In genomic region chr12:65349535-65349934, GRCm38 (mm10) we compare ENCODE assay signal across 24 mouse cellular contexts.
A peak's percentile ranks its signal among the peaks of the same experiment; 100 is the strongest.
DNase-seq lines count a peak whose midpoint lies in the region; ATAC-seq and TF ChIP-seq lines count a peak whose summit lies in the region.
"Had no signal": no experiment of that assay in that cellular context is flagged by ENCODE, and none has a peak within 500 bp of the region (broad histone marks: within the 10 kb centered on the region; RNA-seq: fewer than 3 reads in every experiment).

No protein-coding gene starts in this region.

- 64% methylated on average over 4 of the region's 4 CpGs for WGBS in forebrain, embryonic 15.5 days
- 49% methylated on average over 4 of the region's 4 CpGs for WGBS in forebrain, embryonic 16.5 days
- WGBS in midbrain, embryonic 15.5 days, result 62% methylated on average over 4 of the region's 4 CpGs
- WGBS in midbrain, postnatal 0 days, result 54% methylated on average over 4 of the region's 4 CpGs

- TF ChIP-seq CTCF in midbrain, postnatal 0 days (IDR thresholded peaks at IDR 0.05), result no peak

- H3K4me1 ChIP-seq in forebrain, embryonic 15.5 days, result no peaks in the 10 kb centered on the region
- H3K4me1 ChIP-seq in forebrain, embryonic 16.5 days (replicated peaks; ENCODE audit: control insufficient read depth, insufficient read depth, low read length), result no peaks in the 10 kb centered on the region
- 0 out of 2 replicates have a peak, but pooled peaks cover 5% of the 10 kb centered on the region for H3K4me1 ChIP-seq in midbrain, embryonic 15.5 days
- no peaks in the 10 kb centered on the region for H3K4me1 ChIP-seq in midbrain, postnatal 0 days (ENCODE audit: insufficient read depth, low read length)
- H3K4me1 ChIP-seq: heart, embryonic 12.5 days; heart, embryonic 15.5 days; hindbrain, embryonic 10.5 days; hindbrain, embryonic 13.5 days; intestine, embryonic 15.5 days had no signal

- no peaks in the 10 kb centered on the region for H3K27me3 ChIP-seq in forebrain, embryonic 15.5 days
- H3K27me3 ChIP-seq in forebrain, embryonic 16.5 days (replicated peaks; ENCODE audit: control insufficient read depth, insufficient read depth, low read length), result no peaks in the 10 kb centered on the region
- no peaks in the 10 kb centered on the region for H3K27me3 ChIP-seq in midbrain, embryonic 15.5 days (replicated peaks)
- H3K27me3 ChIP-seq in midbrain, postnatal 0 days (ENCODE audit: insufficient read depth, low read length), result no peaks in the 10 kb centered on the region
- H3K27me3 ChIP-seq: heart, embryonic 12.5 days; heart, embryonic 15.5 days; hindbrain, embryonic 13.5 days; intestine, embryonic 15.5 days had no signal

- H3K9ac ChIP-seq in forebrain, embryonic 15.5 days (replicated peaks), result no peak overlapping the region
- no peak overlapping the region for H3K9ac ChIP-seq in forebrain, embryonic 16.5 days (replicated peaks; ENCODE audit: low read depth, low read length)
- no peak overlapping the region for H3K9ac ChIP-seq in midbrain, embryonic 15.5 days
- no peak overlapping the region for H3K9ac ChIP-seq in midbrain, postnatal 0 days (replicated peaks; ENCODE audit: low read length, poor library complexity, severe bottlenecking)
- H3K9ac ChIP-seq: heart, embryonic 12.5 days; heart, embryonic 15.5 days; hindbrain, embryonic 13.5 days; intestine, embryonic 15.5 days had no signal

- no peak overlapping the region for H3K27ac ChIP-seq in forebrain, embryonic 15.5 days (replicated peaks)
- no peak overlapping the region for H3K27ac ChIP-seq in forebrain, embryonic 16.5 days (ENCODE audit: low read length)
- H3K27ac ChIP-seq in midbrain, embryonic 15.5 days, result no peak overlapping the region
- no peak overlapping the region for H3K27ac ChIP-seq in midbrain, postnatal 0 days (ENCODE audit: low read depth, low read length)
- H3K27ac ChIP-seq: gastrocnemius, adult 2 months; heart, embryonic 15.5 days; hindbrain, embryonic 10.5 days; hindbrain, embryonic 13.5 days; intestine, embryonic 15.5 days had no signal

- H3K9me3 ChIP-seq in forebrain, embryonic 15.5 days, result no peaks in the 10 kb centered on the region
- H3K9me3 ChIP-seq in forebrain, embryonic 16.5 days (ENCODE audit: control insufficient read depth, low read length), result no peaks in the 10 kb centered on the region
- no peaks in the 10 kb centered on the region for H3K9me3 ChIP-seq in midbrain, embryonic 15.5 days
- H3K9me3 ChIP-seq in midbrain, postnatal 0 days (ENCODE audit: low read length), result no peaks in the 10 kb centered on the region
- H3K9me3 ChIP-seq: heart, embryonic 12.5 days; heart, embryonic 15.5 days; hindbrain, embryonic 10.5 days; hindbrain, embryonic 13.5 days; intestine, embryonic 15.5 days had no signal

- no peak for DNase-seq in midbrain, postnatal 0 days (ENCODE audit: low spot score)
- DNase-seq in retina, embryonic 14.5 days (ENCODE audit: low spot score), result peak; percentile 20
- no peak for DNase-seq in heart, adult 8-10 months (ENCODE audit: low spot score)
- DNase-seq: adrenal gland, adult 8-10 months; adrenal gland, postnatal 25 days; cerebellum, adult 18-20 months; cerebellum, adult 9-10 months; cerebellum, postnatal 14 days; gastrocnemius, adult 2 months; gastrocnemius, postnatal 14 days; heart, adult 11 months; heart, postnatal 10 days; heart, postnatal 36 days had no signal

- no peak overlapping the region for H3K4me3 ChIP-seq in forebrain, embryonic 15.5 days
- H3K4me3 ChIP-seq in forebrain, embryonic 16.5 days (replicated peaks; ENCODE audit: low read length), result no peak overlapping the region
- no peak overlapping the region for H3K4me3 ChIP-seq in midbrain, embryonic 15.5 days
- no peak overlapping the region for H3K4me3 ChIP-seq in midbrain, postnatal 0 days (ENCODE audit: low read depth, low read length)
- H3K4me3 ChIP-seq: gastrocnemius, adult 2 months; heart, embryonic 12.5 days; heart, embryonic 15.5 days; hindbrain, embryonic 10.5 days; hindbrain, embryonic 13.5 days; intestine, embryonic 15.5 days had no signal

- H3K4me2 ChIP-seq in forebrain, embryonic 15.5 days (replicated peaks), result no peak overlapping the region
- no peak overlapping the region for H3K4me2 ChIP-seq in forebrain, embryonic 16.5 days (ENCODE audit: low read length)
- no peak overlapping the region for H3K4me2 ChIP-seq in midbrain, embryonic 15.5 days
- H3K4me2 ChIP-seq in midbrain, postnatal 0 days (ENCODE audit: low read depth, low read length, poor library complexity, severe bottlenecking), result no peak overlapping the region
- H3K4me2 ChIP-seq: heart, embryonic 12.5 days; heart, embryonic 15.5 days; hindbrain, embryonic 13.5 days; intestine, embryonic 15.5 days had no signal

- H3K36me3 ChIP-seq in forebrain, embryonic 15.5 days, result no peaks in the 10 kb centered on the region
- no peaks in the 10 kb centered on the region for H3K36me3 ChIP-seq in forebrain, embryonic 16.5 days (ENCODE audit: control insufficient read depth, insufficient read depth)
- no peaks in the 10 kb centered on the region for H3K36me3 ChIP-seq in midbrain, embryonic 15.5 days (replicated peaks)
- H3K36me3 ChIP-seq in midbrain, postnatal 0 days (ENCODE audit: insufficient read depth, low read length), result no peaks in the 10 kb centered on the region
- H3K36me3 ChIP-seq: heart, embryonic 12.5 days; heart, embryonic 15.5 days; hindbrain, embryonic 10.5 days; hindbrain, embryonic 13.5 days; intestine, embryonic 15.5 days had no signal

- 0 out of 2 replicates have a peak, but pooled peaks have one; percentile 23 for ATAC-seq in forebrain, embryonic 15.5 days (replicated peaks)
- no peak for ATAC-seq in forebrain, embryonic 16.5 days
- ATAC-seq in midbrain, embryonic 15.5 days (replicated peaks), result peak; percentile 72; the same call in 1 of the 2 replicates
- ATAC-seq in midbrain, postnatal 0 days (ENCODE audit: low FRiP score), result no peak
- ATAC-seq: activated CD4-positive, CD25-positive, alpha-beta regulatory T cell, adult 4 months; CD4-positive, CD25-positive, alpha-beta regulatory T cell, adult 4 months; hindbrain, embryonic 16.5 days; intestine, embryonic 15.5 days had no signal

Comparison
In these comparisons a context has a peak if more than half of its experiments do, and no peak if none do; other contexts are left out.
1. ATAC-seq: peak in forebrain, embryonic 15.5 days (single experiment) and midbrain, embryonic 15.5 days (single experiment); none in forebrain, embryonic 16.5 days (single experiment) and midbrain, postnatal 0 days (single experiment).